Mouse (Mus musculus) activated CD4-positive, CD25-positive, alpha-beta regulatory T cell, adult 4 months (primary cell): ENCODE measurements around the gene Plac9a. TPM values are rescaled to one million over a fixed set of nuclear protein-coding genes. Genes with fewer than 3 reads are reported as not detected.
"Not testable (repeated sequence)": the region's sequence is repeated elsewhere in the genome, so short reads cannot be mapped to it uniquely, and the experiment has no call there.

Experiments
- ATAC-seq: one replicate; pipeline ENCODE4 v1.8.0; 2017
- polyA plus RNA-seq, 2 experiments: library from polyadenylated mRNA; unstranded; fragments of 100-300 nt; shearing (Covaris generic); gene quantifications; one replicate each; pipeline ENCODE4 v1.2.1; 2017

Plac9a gene
- not detected for polyA plus RNA-seq

GRCm38 (mm10) chr14:25903000-25903399, at the start of gene Plac9a:
Gene Plac9a (minus strand): TSS chr14:25903100.
- ATAC-seq, result not testable (repeated sequence)

GRCm38 (mm10) chr14:25938004-25938403, 35.1 kb upstream of the Plac9a start, which contains the start of gene Cphx1:
Gene Cphx1 (plus strand): TSS chr14:25938304.
- not testable (repeated sequence) for ATAC-seq

- ATAC-seq, result not testable (repeated sequence)
These were observed 34.1 kb upstream of the Plac9a start for GRCm38 (mm10) chr14:25936867-25937630.

GRCm38 (mm10) chr14:25927562-25927881, 24.6 kb upstream of the Plac9a start, which contains the start of gene Tmem254a:
Gene Tmem254a (minus strand): TSS chr14:25927672.
- ATAC-seq, result peak; percentile 81

- ATAC-seq, result peak; percentile 52
These were observed 24.1 kb upstream of the Plac9a start for GRCm38 (mm10) chr14:25926814-25927561.

- ATAC-seq, result not testable (repeated sequence)
These were observed 15.7 kb upstream of the Plac9a start for GRCm38 (mm10) chr14:25918427-25919170.

- not testable (repeated sequence) for ATAC-seq
These were observed 6.1 kb upstream of the Plac9a start for GRCm38 (mm10) chr14:25908976-25909375.

- ATAC-seq, result not testable (repeated sequence)
These were observed 4.4 kb upstream of the Plac9a start for GRCm38 (mm10) chr14:25907272-25907671.

- not testable (repeated sequence) for ATAC-seq
These were observed 2.3 kb upstream of the Plac9a start for GRCm38 (mm10) chr14:25905243-25905642.

GRCm38 (mm10) chr14:25895686-25896085, 7.2 kb downstream of the Plac9a start:
- not testable (repeated sequence) for ATAC-seq

GRCm38 (mm10) chr14:25894566-25894965, 8.3 kb downstream of the Plac9a start:
- ATAC-seq, result not testable (repeated sequence)

GRCm38 (mm10) chr14:25885886-25886285, 17.0 kb downstream of the Plac9a start:
- ATAC-seq, result not testable (repeated sequence)

GRCm38 (mm10) chr14:25881769-25882168, 21.1 kb downstream of the Plac9a start:
- not testable (repeated sequence) for ATAC-seq

GRCm38 (mm10) chr14:25876640-25877039, 26.3 kb downstream of the Plac9a start:
- ATAC-seq, result not testable (repeated sequence)

GRCm38 (mm10) chr14:25872461-25873415, 30.2 kb downstream of the Plac9a start:
- ATAC-seq, result no peak

- ATAC-seq, result no peak
These were observed 33.6 kb downstream of the Plac9a start for GRCm38 (mm10) chr14:25869135-25869878.

GRCm38 (mm10) chr14:25868706-25869105, 34.2 kb downstream of the Plac9a start:
- ATAC-seq, result no peak

- ATAC-seq, result no peak
These were observed 35.1 kb downstream of the Plac9a start for GRCm38 (mm10) chr14:25867834-25868233.

- ATAC-seq, result no peak
These were observed 36.1 kb downstream of the Plac9a start for GRCm38 (mm10) chr14:25866832-25867231.

- ATAC-seq, result no peak
These were observed 36.5 kb downstream of the Plac9a start for GRCm38 (mm10) chr14:25866384-25866783.

- ATAC-seq, result no peak
These were observed 37.6 kb downstream of the Plac9a start for GRCm38 (mm10) chr14:25865251-25865650.
